Mouse (Mus musculus) mouse embryonic stem cell (cell line): ENCODE data around the gene Eid1.

Experiments
- in situ Hi-C, 2 experiments: fragments of 300-500 bp; cut with MboI; formaldehyde crosslinking; loops; 1 replicate in 1 of 2; 3 replicates in 1 of 2; pipeline ENCODE4 v1.14.3; 2019 to 2020; ENCODE audit warnings: low sequenced_read_pairs in 2 of 2, low pct_unique_long_range_greater_than_20kb in 1 of 2, mixed read lengths in 1 of 2; ENCODE audit not compliant: unreplicated experiment in 1 of 2

The Eid1 gene

GRCm38 (mm10) chr2:125706510-125706921 lies 33.6 kb downstream of the Eid1 start:
- in situ Hi-C loops = no loop called here

GRCm38 (mm10) chr2:125716599-125716998 lies 43.7 kb downstream of the Eid1 start:
- in situ Hi-C loops = no loop called here

GRCm38 (mm10) chr2:125723086-125723407 lies 50.2 kb downstream of the Eid1 start:
- in situ Hi-C loops = no loop called here

- in situ Hi-C loops = no loop called here
Observed at GRCm38 (mm10) chr2:125723408-125724085, 50.7 kb downstream of the Eid1 start.

GRCm38 (mm10) chr2:125724086-125724430 lies 51.2 kb downstream of the Eid1 start, which contains the start of gene Shc4:
TSS of gene Shc4 (minus strand) at chr2:125724148.
- in situ Hi-C loops = no loop called here
